In genomic region chr4:63009821-63010220, GRCm38 (mm10) we compare ENCODE assay signal across 14 mouse cellular contexts. TPM values are rescaled to one million over a fixed set of nuclear protein-coding genes. Genes with fewer than 3 reads are reported as not detected.
A peak's percentile ranks its signal among the peaks of the same experiment; 100 is the strongest.
DNase-seq lines count a peak whose midpoint lies in the region; ATAC-seq and TF ChIP-seq lines count a peak whose summit lies in the region.
"Had no signal": no experiment of that assay in that cellular context is flagged by ENCODE, and none has a peak within 500 bp of the region (broad histone marks: within the 10 kb centered on the region; RNA-seq: fewer than 3 reads in every experiment).

No protein-coding gene starts in this region.

- peak; percentile 74; the same call in 1 of the 2 replicates for ATAC-seq in forebrain, embryonic 13.5 days
- ATAC-seq in forebrain, embryonic 14.5 days = peak; percentile 73; the same call in 1 of the 2 replicates
- ATAC-seq: CD4-positive, CD25-positive, alpha-beta regulatory T cell, adult 4 months; intestine, embryonic 16.5 days had no signal

- DNase-seq in forebrain, embryonic 10.5 days (ENCODE audit: extremely low spot score, low spot score) = no peak
- DNase-seq in layer of hippocampus, postnatal 10 days (ENCODE audit: low spot score in 2 of 2) = peak; percentile 61 to 69
- DNase-seq in layer of hippocampus, adult 2 months (ENCODE audit: low spot score in 2 of 2) = no peak
- DNase-seq in brain, embryonic 14.5 days (ENCODE audit: low read depth) = peak; percentile 79
- DNase-seq in forebrain, embryonic 14.5 days (ENCODE audit: low spot score) = peak; percentile 65
- no peak for DNase-seq in heart, adult 2 months
- DNase-seq: kidney, postnatal 4 days; thymus, postnatal 36 days had no signal

- H3K4me2 ChIP-seq in forebrain, embryonic 13.5 days = no peak overlapping the region
- H3K4me2 ChIP-seq in forebrain, embryonic 14.5 days (ENCODE audit: low read length) = no peak overlapping the region
- H3K4me2 ChIP-seq: heart, embryonic 15.5 days had no signal

- H3K4me3 ChIP-seq in forebrain, embryonic 13.5 days = no peak overlapping the region
- no peak overlapping the region for H3K4me3 ChIP-seq in forebrain, embryonic 10.5 days
- H3K4me3 ChIP-seq in layer of hippocampus, adult 2 months = no peak overlapping the region
- no peak overlapping the region for H3K4me3 ChIP-seq in forebrain, embryonic 14.5 days (ENCODE audit: low read depth, low read length)
- H3K4me3 ChIP-seq in heart, adult 2 months = no peak overlapping the region
- H3K4me3 ChIP-seq: erythroblast, embryonic 14.5 days; gastrocnemius, adult 2 months; heart, embryonic 15.5 days had no signal

- no peak for TF ChIP-seq POLR2A in brain, embryonic 14.5 days (IDR thresholded peaks at IDR 0.05; ENCODE audit: borderline replicate concordance, extremely low read depth, insufficient read depth, insufficient read length, poor library complexity, severe bottlenecking)
- no peak for TF ChIP-seq POLR2A in heart, adult 2 months (IDR thresholded peaks at IDR 0.05; ENCODE audit: insufficient read depth, low read depth, low read length)

- no peak overlapping the region for H3K27ac ChIP-seq in forebrain, embryonic 13.5 days
- no peak overlapping the region for H3K27ac ChIP-seq in forebrain, embryonic 10.5 days
- H3K27ac ChIP-seq in layer of hippocampus, adult 2 months = no peak overlapping the region
- no peak overlapping the region for H3K27ac ChIP-seq in forebrain, embryonic 14.5 days (ENCODE audit: low read depth, low read length)
- H3K27ac ChIP-seq in heart, adult 2 months = no peak overlapping the region
- H3K27ac ChIP-seq: gastrocnemius, adult 2 months; heart, embryonic 15.5 days had no signal

- intact Hi-C loops in heart, adult 2 months (cut with DNase I) = loop anchor here (2.0 kb wide), 1 partner anchor 75 kb away; no protein-coding TSS in a partner anchor

- no peak overlapping the region for H3K9ac ChIP-seq in forebrain, embryonic 13.5 days
- H3K9ac ChIP-seq in forebrain, embryonic 14.5 days (ENCODE audit: low read length) = no peak overlapping the region
- no peak overlapping the region for H3K9ac ChIP-seq in heart, adult 2 months (ENCODE audit: low read depth, low read length)
- H3K9ac ChIP-seq: heart, embryonic 15.5 days had no signal

- H3K9me3 ChIP-seq in forebrain, embryonic 13.5 days (replicated peaks) = peaks cover 4% of the 10 kb centered on the region; the same call in 1 of the 2 replicates
- no peaks in the 10 kb centered on the region; the same call in 1 of the 2 replicates for H3K9me3 ChIP-seq in forebrain, embryonic 10.5 days
- H3K9me3 ChIP-seq in forebrain, embryonic 14.5 days (replicated peaks; ENCODE audit: control insufficient read depth, low read length) = peaks cover 2% of the 10 kb centered on the region; the same call in 1 of the 2 replicates
- H3K9me3 ChIP-seq: heart, embryonic 15.5 days had no signal

- no peak for TF ChIP-seq CTCF in layer of hippocampus, adult 2 months (conservative IDR thresholded peaks at IDR 0.05)
- TF ChIP-seq CTCF in brain, embryonic 14.5 days (IDR thresholded peaks at IDR 0.05; ENCODE audit: borderline replicate concordance, extremely low read depth, insufficient read depth, insufficient read length) = no peak
- no peak for TF ChIP-seq CTCF in heart, adult 2 months (IDR thresholded peaks at IDR 0.05)

- no peaks in the 10 kb centered on the region for H3K36me3 ChIP-seq in forebrain, embryonic 13.5 days (ENCODE audit: poor library complexity, severe bottlenecking)
- peaks cover 2% of the 10 kb centered on the region; the same call in 1 of the 2 replicates for H3K36me3 ChIP-seq in forebrain, embryonic 10.5 days (replicated peaks)
- no peaks in the 10 kb centered on the region for H3K36me3 ChIP-seq in forebrain, embryonic 14.5 days (ENCODE audit: control insufficient read depth, insufficient read depth, low read length)
- H3K36me3 ChIP-seq in heart, adult 2 months (ENCODE audit: control insufficient read depth, insufficient read depth, low read length) = no peaks in the 10 kb centered on the region
- H3K36me3 ChIP-seq: heart, embryonic 15.5 days had no signal

- H3K79me2 ChIP-seq in heart, adult 2 months (replicated peaks; ENCODE audit: control insufficient read depth, insufficient read depth, low read length) = no peaks in the 10 kb centered on the region

- H3K27me3 ChIP-seq in forebrain, embryonic 13.5 days = no peaks in the 10 kb centered on the region
- no peaks in the 10 kb centered on the region for H3K27me3 ChIP-seq in forebrain, embryonic 10.5 days (ENCODE audit: poor library complexity, severe bottlenecking)
- H3K27me3 ChIP-seq in forebrain, embryonic 14.5 days (replicated peaks; ENCODE audit: control insufficient read depth, insufficient read depth, low read length) = no peaks in the 10 kb centered on the region
- no peaks in the 10 kb centered on the region; the same call in 1 of the 2 replicates for H3K27me3 ChIP-seq in heart, adult 2 months (ENCODE audit: control insufficient read depth, insufficient read depth, low read length)
- H3K27me3 ChIP-seq: heart, embryonic 15.5 days had no signal

- TF ChIP-seq EP300 in heart, adult 2 months (IDR thresholded peaks at IDR 0.05; ENCODE audit: insufficient read depth, low read depth, low read length) = no peak

- peaks cover 10% of the 10 kb centered on the region for H3K4me1 ChIP-seq in forebrain, embryonic 13.5 days
- H3K4me1 ChIP-seq in forebrain, embryonic 10.5 days = 0 out of 2 replicates have a peak, but pooled peaks cover 4% of the 10 kb centered on the region
- H3K4me1 ChIP-seq in forebrain, embryonic 14.5 days (ENCODE audit: control insufficient read depth, insufficient read depth, low read length) = no peaks in the 10 kb centered on the region; the same call in 1 of the 2 replicates
- peaks cover 3% of the 10 kb centered on the region for H3K4me1 ChIP-seq in heart, adult 2 months (ENCODE audit: control insufficient read depth, insufficient read depth, low read length)

- WGBS in forebrain, embryonic 13.5 days = 70% methylated on average over 1 of the region's 1 CpGs
- 88% methylated on average over 1 of the region's 1 CpGs for WGBS in forebrain, embryonic 10.5 days
- 73% methylated on average over 1 of the region's 1 CpGs for WGBS in forebrain, embryonic 14.5 days
- 58% methylated on average over 1 of the region's 1 CpGs for WGBS in heart, adult 2 months

RNA-seq across cellular contexts. Expression of gene Zfp618, which starts 44.4 kb away (rescaled TPM):
- 21.7 and 25.2 TPM in 2 replicates for polyA plus RNA-seq in forebrain, embryonic 13.5 days (2015; fragmentation: Nextera tagmentation; extraction: Ambion mirVana)
- polyA plus RNA-seq in forebrain, embryonic 10.5 days (2016; fragmentation: Nextera tagmentation; extraction: Ambion mirVana) = 21.4 and 23.3 TPM in 2 replicates
- total RNA-seq in layer of hippocampus, postnatal 10 days (2021) = 1 to 10 TPM; 5.3 to 7.0 TPM
- total RNA-seq in layer of hippocampus, adult 2 months (2021) = 1 to 10 TPM; 3.6 to 6.1 TPM
- polyA plus RNA-seq in brain, embryonic 14.5 days (2012; rRNA removed) = 25.8 and 39.7 TPM in 2 replicates
- 14.9 and 16.3 TPM in 2 replicates for polyA plus RNA-seq in forebrain, embryonic 14.5 days (2014; fragmentation: Nextera tagmentation; extraction: Ambion mirVana)
- 1 to 10 TPM in 1 of 2 experiments, under 1 TPM in 1; 0.37 to 2.2 TPM for total RNA-seq in heart, adult 2 months (2021)
- polyA plus RNA-seq in heart, adult 2 months (2012; rRNA removed) = 0.25 and 0.47 TPM in 2 replicates
- polyA plus RNA-seq: erythroblast, embryonic 14.5 days had no signal

Comparison
In these comparisons a context has a peak if more than half of its experiments do, and no peak if none do; other contexts are left out.
1. DNase-seq: peak in layer of hippocampus, postnatal 10 days (2 of 2), brain, embryonic 14.5 days (single experiment) and forebrain, embryonic 14.5 days (single experiment); none in forebrain, embryonic 10.5 days (single experiment), layer of hippocampus, adult 2 months (0 of 2) and heart, adult 2 months (0 of 2).
2. RNA of gene Zfp618, which starts 44.4 kb away (polyA plus RNA-seq): 25.8 to 39.7 TPM in brain, embryonic 14.5 days, 21.7 to 25.2 TPM in forebrain, embryonic 13.5 days, 21.4 to 23.3 TPM in forebrain, embryonic 10.5 days and 14.9 to 16.3 TPM in forebrain, embryonic 14.5 days; 0.25 to 0.47 TPM in heart, adult 2 months; every median in the first group is over 10 times any median in the second.